Mouse (Mus musculus) kidney, embryonic 14.5 days (tissue): ENCODE data around the gene Bola2. TPM values are rescaled to one million over a fixed set of nuclear protein-coding genes. Genes with fewer than 3 reads are reported as not detected.

Source experiments
- ATAC-seq: fragments of 200-750 bp; cut with Nextera tagmentation; 2 replicates; pipeline ENCODE4 v1.8.0; 2017; ENCODE audit warnings: moderate number of reproducible peaks, mild to moderate bottlenecking, moderate TSS enrichment, moderate library complexity; ENCODE audit not compliant: low FRiP score, low TSS enrichment
- H3K27ac ChIP-seq: fragments of 300-500 bp; sonication (generic); 2 replicates; pipeline ENCODE4 v1.5.1; 2014; ENCODE audit warnings: low read depth, mild to moderate bottlenecking, low read length, moderate library complexity, mixed read lengths
- H3K27me3 ChIP-seq: fragments of 300-500 bp; sonication (generic); 2 replicates; pipeline ENCODE4 v1.6.1; 2014; ENCODE audit warnings: mild to moderate bottlenecking, low read length; ENCODE audit not compliant: control insufficient read depth, insufficient read depth
- H3K36me3 ChIP-seq: fragments of 300-500 bp; sonication (generic); 2 replicates; pipeline ENCODE4 v1.6.1; 2014; ENCODE audit warnings: low read length, mixed read lengths; ENCODE audit not compliant: control insufficient read depth, insufficient read depth
- H3K4me1 ChIP-seq: fragments of 300-500 bp; sonication (generic); 2 replicates; pipeline ENCODE4 v1.6.1; 2014; ENCODE audit warnings: low read length, mixed read lengths; ENCODE audit not compliant: control insufficient read depth, insufficient read depth
- H3K4me2 ChIP-seq: fragments of 300-500 bp; sonication (generic); replicated peaks from 2 replicates; pipeline ENCODE4 v1.6.1; 2014; ENCODE audit warnings: low read depth, mild to moderate bottlenecking, low read length
- H3K4me3 ChIP-seq: fragments of 300-500 bp; sonication (generic); 2 replicates; pipeline ENCODE4 v1.5.1; 2014; ENCODE audit warnings: mild to moderate bottlenecking, low read length
- H3K9ac ChIP-seq: fragments of 300-500 bp; sonication (generic); 2 replicates; pipeline ENCODE4 v1.6.1; 2014; ENCODE audit warnings: low read depth, mild to moderate bottlenecking, low read length, moderate library complexity
- H3K9me3 ChIP-seq: fragments of 300-500 bp; sonication (generic); 2 replicates; pipeline ENCODE4 v1.6.1; 2016; ENCODE audit warnings: low read length; ENCODE audit not compliant: control insufficient read depth
- WGBS: fragments of 180-500 bp; shearing (Covaris S2); extraction: QIAGEN DNeasy Blood & Tissue Kit; methylation state at CpG from one replicate; pipeline ENCODE4 v1.1.7; 2014; 5-methylcytosine and 5-hydroxymethylcytosine counted together
- polyA plus RNA-seq: library from polyadenylated mRNA; unstranded; fragments of >200 nt; fragmentation: Nextera tagmentation; extraction: Ambion mirVana; gene quantifications from 2 replicates; pipeline ENCODE4 v1.2.1, GENCODE M21; 2014

Gene Bola2
- polyA plus RNA-seq, 1 experiment from 2014 or later = 145 TPM

GRCm38 (mm10) chr7:126736122-126736521 lies 40.9 kb downstream of the Bola2 start:
- H3K27me3 ChIP-seq = no peaks in the 10 kb centered on the region
- no peak overlapping the region for H3K4me3 ChIP-seq
- H3K4me2 ChIP-seq = no peak overlapping the region
- H3K9ac ChIP-seq = no peak overlapping the region
- no peak overlapping the region for H3K27ac ChIP-seq
- no peaks in the 10 kb centered on the region for H3K36me3 ChIP-seq
- 78% methylated on average over 8 of the region's 8 CpGs for WGBS
- no peaks in the 10 kb centered on the region for H3K9me3 ChIP-seq
- no peak for ATAC-seq
- 0 out of 2 replicates have a peak, but pooled peaks cover 3% of the 10 kb centered on the region for H3K4me1 ChIP-seq

- WGBS = 82% methylated on average over 17 of the region's 17 CpGs
- 0 out of 2 replicates have a peak, but pooled peaks cover 3% of the 10 kb centered on the region for H3K4me1 ChIP-seq
- no peak for ATAC-seq
These were observed 44.4 kb downstream of the Bola2 start for GRCm38 (mm10) chr7:126739551-126739950.

GRCm38 (mm10) chr7:126740132-126740735 lies 45.0 kb downstream of the Bola2 start:
- H3K36me3 ChIP-seq = no peaks in the 10 kb centered on the region
- ATAC-seq = no peak
- WGBS = 84% methylated on average over 13 of the region's 13 CpGs
- no peak overlapping the region for H3K4me3 ChIP-seq
- no peaks in the 10 kb centered on the region for H3K27me3 ChIP-seq
- 0 out of 2 replicates have a peak, but pooled peaks cover 3% of the 10 kb centered on the region for H3K4me1 ChIP-seq
- no peak overlapping the region for H3K9ac ChIP-seq
- H3K4me2 ChIP-seq = no peak overlapping the region
- no peaks in the 10 kb centered on the region for H3K9me3 ChIP-seq
- H3K27ac ChIP-seq = no peak overlapping the region

More at GRCm38 (mm10) chr7:126739551-126739950, 44.4 kb downstream of the Bola2 start:
- Histone ChIP-seq H3K36me3 (no peaks in the 10 kb centered on the region), H3K4me3 (no peak overlapping the region), H3K27me3 (no peaks in the 10 kb centered on the region), H3K9me3 (no peaks in the 10 kb centered on the region), H3K9ac (no peak overlapping the region), H3K4me2 (no peak overlapping the region), H3K27ac (no peak overlapping the region)

- Histone ChIP-seq H3K27ac (no peak overlapping the region), H3K4me2 (no peak overlapping the region), H3K9me3 (no peaks in the 10 kb centered on the region), H3K4me1 (0 out of 2 replicates have a peak, but pooled peaks cover 3% of the 10 kb centered on the region), H3K4me3 (no peak overlapping the region), H3K9ac (no peak overlapping the region), H3K36me3 (no peaks in the 10 kb centered on the region), H3K27me3 (no peaks in the 10 kb centered on the region)
- no peak for ATAC-seq
- 78% methylated on average over 5 of the region's 5 CpGs for WGBS
These were observed 45.8 kb downstream of the Bola2 start for GRCm38 (mm10) chr7:126740977-126741376.

- no peak for ATAC-seq
- Histone ChIP-seq H3K9me3 (no peaks in the 10 kb centered on the region), H3K36me3 (no peaks in the 10 kb centered on the region), H3K9ac (no peak overlapping the region), H3K4me1 (0 out of 2 replicates have a peak, but pooled peaks cover 3% of the 10 kb centered on the region), H3K27me3 (no peaks in the 10 kb centered on the region), H3K27ac (no peak overlapping the region), H3K4me2 (no peak overlapping the region), H3K4me3 (no peak overlapping the region)
- 83% methylated on average over 5 of the region's 5 CpGs for WGBS
These were observed 46.3 kb downstream of the Bola2 start for GRCm38 (mm10) chr7:126741452-126741851.

- Histone ChIP-seq H3K27ac (no peak overlapping the region), H3K9ac (no peak overlapping the region), H3K4me3 (no peak overlapping the region), H3K4me1 (0 out of 2 replicates have a peak, but pooled peaks cover 3% of the 10 kb centered on the region), H3K27me3 (no peaks in the 10 kb centered on the region), H3K9me3 (no peaks in the 10 kb centered on the region), H3K4me2 (no peak overlapping the region), H3K36me3 (no peaks in the 10 kb centered on the region)
- 90% methylated on average over 13 of the region's 13 CpGs for WGBS
- ATAC-seq = no peak
These were observed 46.8 kb downstream of the Bola2 start for GRCm38 (mm10) chr7:126741964-126742482.

- no peak overlapping the region for H3K27ac ChIP-seq
- no peaks in the 10 kb centered on the region for H3K36me3 ChIP-seq
- no peak overlapping the region for H3K9ac ChIP-seq
- H3K4me3 ChIP-seq = no peak overlapping the region
- no peak overlapping the region for H3K4me2 ChIP-seq
- H3K9me3 ChIP-seq = no peaks in the 10 kb centered on the region
- no peak for ATAC-seq
- H3K4me1 ChIP-seq = no peaks in the 10 kb centered on the region
- 92% methylated on average over 12 of the region's 12 CpGs for WGBS
- H3K27me3 ChIP-seq = no peaks in the 10 kb centered on the region
These were observed 50.9 kb downstream of the Bola2 start for GRCm38 (mm10) chr7:126746066-126746465.

GRCm38 (mm10) chr7:126746798-126747197 lies 51.6 kb downstream of the Bola2 start:
- Histone ChIP-seq H3K4me1 (no peaks in the 10 kb centered on the region), H3K27me3 (no peaks in the 10 kb centered on the region), H3K27ac (no peak overlapping the region), H3K36me3 (no peaks in the 10 kb centered on the region), H3K9me3 (no peaks in the 10 kb centered on the region), H3K4me2 (no peak overlapping the region), H3K4me3 (no peak overlapping the region), H3K9ac (no peak overlapping the region)
- no peak for ATAC-seq
- 28% methylated on average over 6 of the region's 6 CpGs for WGBS

- Histone ChIP-seq H3K4me3 (no peak overlapping the region), H3K9me3 (0 out of 2 replicates have a peak, but pooled peaks cover 3% of the 10 kb centered on the region), H3K9ac (no peak overlapping the region), H3K27ac (no peak overlapping the region), H3K36me3 (no peaks in the 10 kb centered on the region), H3K27me3 (no peaks in the 10 kb centered on the region), H3K4me2 (no peak overlapping the region), H3K4me1 (no peaks in the 10 kb centered on the region)
- WGBS = 72% methylated on average over 7 of the region's 7 CpGs
- ATAC-seq = no peak
These were observed 53.6 kb downstream of the Bola2 start for GRCm38 (mm10) chr7:126748824-126749223.
